Mouse (Mus musculus) lung, adult 2 months (tissue): ENCODE measurements around the gene Apba3.

Source experiments
- CTCF ChIP-seq: fragments of 200-500 bp; IDR thresholded peaks from 2 replicates; pipeline ENCODE4 v1.5.1; 2011; ENCODE audit warnings: mild to moderate bottlenecking, low read length, control low read depth; ENCODE audit not compliant: insufficient read depth
- POLR2A ChIP-seq: fragments of 200-500 bp; IDR thresholded peaks from 2 replicates; pipeline ENCODE4 v1.6.1; 2011; ENCODE audit warnings: low read depth, mild to moderate bottlenecking, control low read depth, low read length, borderline replicate concordance; ENCODE audit errors: extremely low read depth

GRCm38 (mm10) chr10:81305663-81306062 is 38.9 kb downstream of the Apba3 start:
- no peak for TF ChIP-seq CTCF
- no peak for TF ChIP-seq POLR2A
